Mouse (Mus musculus) layer of hippocampus, adult 2 months (tissue): ENCODE measurements around the gene Zfp526. TPM values are rescaled to one million over a fixed set of nuclear protein-coding genes. Genes with fewer than 3 reads are reported as not detected.

Experiments used
- DNase-seq, 2 experiments: peaks; one replicate each; pipeline ENCODE4 v3.0.0; 2022; ENCODE audit warnings: low spot score in 2 of 2
- H3K27ac ChIP-seq: fragments of 200-600 bp; 2 replicates; pipeline ENCODE4 v1.8.1; 2022
- H3K4me3 ChIP-seq: fragments of 200-600 bp; 2 replicates; pipeline ENCODE4 v1.8.1; 2022; ENCODE audit warnings: mild to moderate bottlenecking
- CTCF ChIP-seq: fragments of 200-600 bp; conservative IDR thresholded peaks from 2 replicates; pipeline ENCODE4 v1.8.1; 2022; ENCODE audit warnings: antibody characterized with exemption, mild to moderate bottlenecking, moderate library complexity
- total RNA-seq, 2 experiments: library from RNA; stranded (reverse); gene quantifications; 2 replicates each; pipeline ENCODE4 v1.2.3; 2021

The Zfp526 gene
- total RNA-seq, 2 experiments from 2014 or later: 10.5 to 12.7 TPM

DNA sequence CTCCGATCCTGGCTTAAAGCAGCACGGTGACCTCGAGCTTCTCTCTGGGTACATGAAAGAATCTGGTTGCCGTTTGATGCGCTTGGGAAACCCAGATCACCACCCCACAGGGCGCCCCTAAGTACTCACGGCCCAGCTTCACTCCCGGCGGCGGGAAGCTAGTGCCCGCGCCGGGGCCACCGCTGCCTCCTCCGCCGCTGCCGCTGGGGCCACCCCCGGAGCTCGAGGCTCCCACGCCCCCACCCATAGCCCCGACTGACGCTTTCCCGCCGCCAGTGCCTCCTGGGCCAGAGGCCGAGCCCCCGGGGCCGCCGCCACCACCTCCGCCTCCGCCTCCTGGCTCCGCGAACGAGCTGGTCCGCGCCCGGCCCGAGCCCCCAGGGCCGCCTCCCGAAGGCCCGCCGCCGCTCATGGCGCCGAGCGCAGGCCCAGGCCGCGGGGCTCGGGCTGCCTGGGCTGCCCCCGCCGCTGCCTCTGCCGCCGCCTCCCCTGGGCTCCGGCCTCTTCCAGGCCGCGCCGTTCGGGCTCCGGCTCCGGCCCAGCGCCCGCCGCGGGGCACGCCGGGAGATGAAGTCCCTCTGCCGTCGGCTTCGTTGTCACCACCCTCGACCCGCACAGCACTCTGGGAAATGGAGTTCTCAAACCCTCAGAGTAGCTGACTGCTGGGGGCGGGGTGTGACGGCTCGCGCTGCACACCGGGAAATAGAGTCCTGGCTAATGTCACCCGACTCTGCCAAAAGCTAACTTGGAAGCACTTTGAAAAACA is 16.2 kb downstream of the Zfp526 start, which contains the start of gene Gsk3a:
Gene Gsk3a (minus strand): TSS at position 603 of the 766 bp plus-strand sequence.
- DNase-seq: peak; percentile 98
- no peak for TF ChIP-seq CTCF
- peak within 1 kb of the TSS; percentile 100 for H3K27ac ChIP-seq
- peak within 1 kb of the TSS; percentile 65 for H3K4me3 ChIP-seq

DNA sequence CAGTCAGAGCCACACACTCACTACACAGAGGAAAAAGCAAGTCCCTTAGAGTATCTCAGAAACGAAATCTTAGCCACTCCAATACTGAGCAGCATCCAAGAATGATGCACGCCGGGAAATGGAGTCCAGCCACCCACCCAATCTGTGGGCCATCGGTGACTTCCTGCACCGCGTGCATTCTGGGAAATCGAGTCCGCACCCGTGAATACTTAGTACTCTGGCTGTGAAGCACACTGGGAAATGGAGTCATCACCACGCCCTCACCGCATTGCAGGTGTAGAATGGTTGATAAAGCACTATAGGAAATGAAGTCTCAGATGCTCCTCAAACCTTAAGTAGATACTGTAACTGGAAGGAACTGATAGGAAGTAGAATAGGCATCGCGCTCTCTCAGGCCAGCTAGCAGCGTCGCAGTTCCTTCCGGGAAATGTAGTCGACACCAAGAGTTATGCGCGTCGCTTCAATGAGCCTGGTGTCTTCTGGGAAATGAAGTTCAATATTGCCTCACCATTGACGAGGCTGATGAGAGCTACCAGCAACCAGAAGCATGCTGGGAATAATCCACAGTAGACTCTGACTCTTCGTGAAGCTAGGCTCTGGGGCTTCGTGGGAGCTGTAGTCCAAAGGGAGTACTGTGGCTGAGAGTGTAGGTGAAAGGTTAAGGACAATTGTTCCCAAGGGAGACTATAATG is 16.9 kb downstream of the Zfp526 start:
- no peak; the same call in 1 of the 2 replicates for TF ChIP-seq CTCF

DNA sequence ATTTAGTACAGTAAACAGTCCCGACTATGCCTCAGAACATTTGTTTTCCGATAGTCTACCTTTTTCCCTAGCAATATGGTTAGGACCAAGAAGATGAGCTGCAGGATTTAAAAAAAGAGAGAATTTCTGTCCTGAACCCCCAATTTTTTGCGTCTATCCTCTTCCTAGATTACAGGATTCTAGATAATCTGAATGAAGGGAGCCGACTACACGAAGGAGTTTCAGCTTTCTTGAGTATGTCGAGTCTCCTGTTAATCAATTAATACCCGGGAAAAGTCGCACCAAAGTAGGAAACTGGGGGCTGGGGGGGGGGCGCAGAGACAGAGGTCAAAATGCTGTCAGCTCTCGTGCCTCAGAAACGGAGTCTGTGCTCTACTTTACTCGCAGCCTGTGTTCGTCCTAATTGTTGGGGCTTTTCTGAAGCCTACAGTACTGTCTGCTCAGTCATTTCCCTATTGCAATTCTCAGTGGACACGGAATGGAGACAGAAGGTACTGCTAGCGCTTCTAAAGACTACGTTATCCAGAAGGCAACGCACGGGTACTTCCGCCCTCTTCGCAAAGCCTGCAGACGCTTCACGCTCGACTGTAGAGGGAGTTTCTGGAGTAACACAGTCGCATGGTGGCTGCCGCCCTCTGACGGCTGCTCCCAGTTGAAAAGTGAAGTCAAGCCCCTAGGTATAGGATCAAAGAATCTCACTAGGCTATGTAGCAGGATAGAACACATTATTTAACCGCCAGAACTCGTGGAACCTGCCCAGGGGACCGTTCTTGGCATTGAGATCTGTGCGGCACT is 17.8 kb downstream of the Zfp526 start:
- peak overlapping the region; percentile 100 for H3K27ac ChIP-seq
- H3K4me3 ChIP-seq: peak overlapping the region; percentile 65
- TF ChIP-seq CTCF: peak; percentile 78
- DNase-seq: peak; percentile 85 to 93

More for the DNA sequence above, 16.9 kb downstream of the Zfp526 start:
- Histone ChIP-seq H3K27ac (peak overlapping the region; percentile 100), H3K4me3 (peak overlapping the region; percentile 65)
- peak; percentile 92 to 96 for DNase-seq

DNA sequence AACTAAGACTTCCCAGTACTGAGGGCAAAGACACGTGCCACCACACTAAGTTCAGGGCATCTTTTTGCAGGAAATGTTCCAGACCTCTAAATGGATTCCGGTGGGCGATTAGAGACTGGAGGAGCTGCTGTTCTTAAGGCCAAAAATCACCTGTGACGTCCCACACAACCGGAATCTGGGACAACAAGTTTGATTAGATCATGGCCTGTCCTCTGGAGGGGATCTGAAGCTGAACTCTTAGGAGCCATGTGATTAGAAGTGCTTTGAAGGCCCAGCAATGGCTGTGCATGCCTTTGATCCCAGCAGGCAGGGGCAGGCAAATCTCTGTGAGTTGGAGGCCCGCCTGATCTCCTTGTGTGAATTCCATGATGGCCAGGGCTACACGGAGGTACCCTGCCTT is 19.4 kb downstream of the Zfp526 start:
- H3K27ac ChIP-seq: peak overlapping the region; percentile 100
- no peak overlapping the region for H3K4me3 ChIP-seq
- no peak for TF ChIP-seq CTCF
- no peak for DNase-seq

DNA sequence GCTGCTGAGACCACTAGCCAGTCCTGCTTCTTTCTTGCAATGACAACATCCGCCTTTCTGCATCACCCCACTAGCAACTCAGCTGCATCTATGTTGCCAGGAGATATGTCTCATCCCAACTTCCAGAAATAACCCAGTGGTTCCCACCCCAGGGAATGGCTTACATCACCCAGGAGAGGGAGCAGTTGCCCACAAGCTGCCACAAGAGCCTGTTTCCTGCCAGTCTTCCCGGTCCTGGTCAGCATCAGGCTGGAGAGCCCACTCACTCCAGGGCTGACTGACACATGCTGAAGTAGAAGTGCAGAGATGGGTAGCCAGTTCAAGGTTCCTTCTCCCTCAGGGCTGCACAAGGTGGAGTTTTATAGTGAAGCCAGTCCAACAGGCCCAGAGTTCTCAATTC is 19.8 kb downstream of the Zfp526 start:
- Histone ChIP-seq H3K27ac (peak overlapping the region; percentile 100), H3K4me3 (no peak overlapping the region)
- TF ChIP-seq CTCF: peak; percentile 85
- peak; percentile 76 to 88 for DNase-seq

DNA sequence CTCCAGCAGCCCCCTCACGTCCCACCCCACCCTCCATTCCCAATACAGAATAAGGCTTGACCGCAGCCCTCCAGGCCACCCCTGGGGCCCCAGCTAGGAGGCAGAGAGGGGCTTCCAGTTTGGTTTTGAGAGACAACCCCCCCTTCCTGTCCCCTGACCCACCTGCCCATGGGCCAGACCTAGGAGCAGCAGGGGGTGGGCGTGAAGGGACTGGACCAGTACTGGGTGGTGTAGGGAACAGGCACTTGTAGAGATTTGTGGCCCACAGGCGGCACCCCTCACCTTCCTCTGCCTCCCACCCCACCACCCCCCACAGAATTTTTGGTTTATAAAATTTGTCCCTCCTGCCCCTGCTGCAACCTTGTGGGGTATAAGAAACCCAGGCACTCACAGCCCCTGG is 22.1 kb downstream of the Zfp526 start:
- peak overlapping the region; percentile 55; the same call in 1 of the 2 replicates for H3K27ac ChIP-seq

DNA sequence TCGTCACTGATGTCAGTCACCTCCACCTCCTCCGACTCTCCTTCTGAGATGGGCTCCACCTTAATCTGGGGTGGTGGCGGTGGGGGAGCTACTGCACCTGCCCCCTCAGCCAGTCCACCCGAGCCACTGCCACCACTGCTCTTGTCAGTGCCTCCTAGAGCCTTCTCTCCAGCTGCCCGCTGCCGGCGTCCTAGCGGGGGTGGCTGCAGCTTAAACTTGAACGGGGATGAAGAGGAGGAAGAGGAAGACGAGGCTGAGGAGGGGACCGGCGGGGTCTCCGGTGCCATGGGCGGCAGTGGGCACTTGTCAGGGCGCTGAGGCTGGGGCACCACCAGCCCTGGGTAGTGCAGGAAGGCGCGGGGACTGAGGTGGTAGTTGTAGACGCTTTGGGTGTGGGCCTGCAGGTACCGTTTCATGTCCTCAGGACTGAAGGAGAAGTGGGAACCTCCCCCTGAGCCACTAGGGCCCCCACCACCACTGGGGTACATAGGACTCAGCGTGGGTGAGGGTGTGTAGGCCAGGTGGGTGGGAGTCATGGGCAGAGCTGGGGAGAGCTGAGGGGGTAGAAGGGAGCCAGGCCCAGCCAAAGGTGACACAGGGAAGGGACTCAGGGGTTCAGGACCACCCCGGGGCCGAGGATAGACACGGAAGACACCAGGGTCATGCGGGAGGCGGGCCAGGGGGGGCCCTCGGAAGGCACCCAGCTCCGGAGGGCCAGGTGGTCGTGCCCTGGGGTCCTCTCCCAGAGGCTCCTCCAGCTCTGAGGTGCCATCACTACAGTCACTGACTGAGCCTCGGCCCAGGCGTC is 23.5 kb downstream of the Zfp526 start:
- Histone ChIP-seq H3K27ac (peak overlapping the region; percentile 99), H3K4me3 (peak overlapping the region; percentile 22)
- TF ChIP-seq CTCF: no peak
- peak in 1 of 2 experiments; percentile 22 for DNase-seq

More for the DNA sequence above, 22.1 kb downstream of the Zfp526 start:
- H3K4me3 ChIP-seq: no peak overlapping the region
- DNase-seq: peak in 1 of 2 experiments; percentile 6
- TF ChIP-seq CTCF: no peak

DNA sequence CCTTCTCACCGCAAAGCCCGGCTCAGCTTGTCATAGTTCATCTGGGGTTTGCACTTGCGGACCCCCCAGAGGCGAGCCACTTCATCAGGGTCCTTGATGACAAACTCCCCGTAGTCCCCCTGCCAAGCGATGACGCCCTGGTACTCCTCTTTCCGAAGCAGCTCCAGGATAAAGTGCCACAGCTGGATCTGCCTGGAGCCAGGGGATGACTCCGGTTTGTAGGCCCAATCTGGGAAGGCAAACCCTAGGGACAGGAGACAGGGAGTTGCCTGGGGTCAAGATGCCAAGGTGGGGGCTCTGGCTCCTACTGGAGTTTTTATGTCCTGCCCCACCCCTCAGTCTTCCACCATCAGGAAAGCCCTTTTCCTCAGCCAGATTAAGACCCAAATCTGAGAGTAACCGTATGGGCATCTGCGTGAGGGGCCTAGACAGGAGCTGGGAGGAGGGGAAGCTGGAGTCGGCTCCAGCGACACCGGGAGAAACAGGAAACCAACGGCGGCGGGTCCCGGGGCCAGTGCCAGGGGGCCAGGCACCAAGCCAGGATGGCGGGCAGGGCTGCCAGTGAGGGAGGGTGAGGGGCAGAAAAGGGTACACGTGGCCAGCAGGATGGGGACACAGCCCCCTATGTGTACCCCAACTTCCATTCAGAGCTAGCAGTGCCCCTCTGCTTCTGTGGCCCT is 25.0 kb downstream of the Zfp526 start:
- no peak for TF ChIP-seq CTCF
- peak overlapping the region; percentile 97 for H3K4me3 ChIP-seq
- H3K27ac ChIP-seq: peak overlapping the region; percentile 99
- DNase-seq: peak; percentile 74 to 82

DNA sequence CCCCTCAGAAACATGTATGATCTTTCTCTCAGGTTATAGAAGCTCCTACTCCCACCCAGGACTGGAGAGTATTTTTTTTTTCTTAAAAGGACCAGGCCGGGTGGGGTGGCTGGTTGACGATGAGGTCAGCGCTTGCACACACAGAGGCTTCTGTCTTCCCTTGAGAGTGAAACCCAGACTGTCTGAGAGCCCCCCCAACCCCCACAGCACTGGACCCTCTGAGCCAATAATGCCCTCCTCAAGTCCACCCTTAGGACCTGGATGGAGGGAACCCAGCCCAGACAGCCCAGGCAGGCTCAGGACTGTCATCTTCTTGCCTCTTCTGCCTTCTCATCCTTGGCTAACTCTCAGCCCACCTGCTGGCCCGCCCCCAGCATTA is 25.5 kb downstream of the Zfp526 start:
- Histone ChIP-seq H3K4me3 (peak overlapping the region; percentile 97), H3K27ac (peak overlapping the region; percentile 99)
- no peak for DNase-seq
- TF ChIP-seq CTCF: no peak

DNA sequence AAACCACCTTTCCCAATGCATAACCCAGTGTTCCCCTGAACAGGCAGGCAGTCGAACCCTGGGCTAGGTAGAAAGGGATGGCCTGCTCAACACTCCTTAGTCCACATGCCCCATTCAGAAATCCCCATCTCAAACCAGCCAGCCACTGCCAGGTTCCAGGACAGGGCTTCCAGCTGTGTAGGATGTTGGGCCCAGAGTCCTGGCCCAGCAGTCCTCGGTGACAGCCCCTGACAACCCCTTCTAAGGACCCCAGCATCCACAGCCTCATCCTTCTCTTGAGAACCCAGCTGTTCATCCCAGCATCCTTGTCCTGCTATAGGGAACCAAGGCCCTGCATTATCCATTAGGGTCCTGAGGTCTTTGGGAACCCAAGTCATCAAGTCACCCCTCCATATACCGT is 26.3 kb downstream of the Zfp526 start:
- H3K4me3 ChIP-seq: peak overlapping the region; percentile 97
- peak in 1 of 2 experiments; percentile 18 for DNase-seq
- H3K27ac ChIP-seq: peak overlapping the region; percentile 99
- TF ChIP-seq CTCF: no peak

DNA sequence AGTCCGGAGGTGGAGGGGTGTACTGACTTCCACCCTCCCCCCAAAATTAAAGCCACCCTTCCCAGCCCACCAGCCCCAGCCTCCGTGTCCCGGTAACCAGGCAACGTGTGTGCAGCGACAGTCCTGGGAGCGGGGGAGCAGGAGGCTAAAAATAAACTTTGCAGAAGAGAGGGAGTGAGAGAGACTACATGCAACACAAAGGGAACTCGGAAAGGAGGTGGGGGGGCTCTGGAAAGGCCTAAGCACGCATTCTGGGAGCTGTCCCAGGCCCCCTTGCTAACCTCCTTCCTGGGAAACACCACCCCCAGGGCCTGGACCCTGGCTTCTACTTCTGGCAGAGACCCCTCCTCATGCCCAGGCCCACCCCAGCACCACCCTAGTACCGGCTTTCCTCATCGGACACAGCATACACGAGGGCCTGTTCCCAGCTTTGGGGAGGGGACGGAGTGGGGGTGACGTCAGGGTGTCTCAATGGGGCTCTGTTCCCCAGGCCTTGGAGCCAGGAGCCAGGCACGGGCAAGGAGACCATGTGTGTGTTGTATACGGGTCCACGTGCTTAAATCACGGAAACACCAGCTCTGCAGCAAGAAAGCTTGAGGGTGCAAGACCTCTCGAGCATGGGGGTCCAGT is 26.9 kb downstream of the Zfp526 start:
- no peak for TF ChIP-seq CTCF
- H3K4me3 ChIP-seq: peak overlapping the region; percentile 97
- H3K27ac ChIP-seq: peak overlapping the region; percentile 99
- peak; percentile 80 to 87 for DNase-seq
